Mouse (Mus musculus) spleen, embryonic (tissue): ENCODE results near the gene Cdc42ep2.

Experiments used
- CTCF ChIA-PET: fragments of 350-600 bp; sonication (Branson Sonifier 250); formaldehyde crosslinking; loops from one replicate; lab custom pipeline; 2022; lab: Charles Lee

The Cdc42ep2 gene

GRCm38 (mm10) chr19:5924713-5925093 is at the start of gene Cdc42ep2:
Cdc42ep2 (minus strand) TSS chr19:5924816.
- CTCF ChIA-PET, result interaction anchor here (0.8 to 2.6 kb wide), 2 partner anchors 32 to 63 kb away, joined by 3 to 9 read pairs; no protein-coding TSS in a partner anchor

- CTCF ChIA-PET, result no interaction called here
Observed at GRCm38 (mm10) chr19:5967664-5968063, 43.0 kb upstream of the Cdc42ep2 start.

- CTCF ChIA-PET, result interaction anchor here (0.5 to 1.9 kb wide), 4 partner anchors 20 to 692 kb away, joined by 3 to 23 read pairs (median 10); no protein-coding TSS in a partner anchor
Observed at GRCm38 (mm10) chr19:5966786-5967185, 42.2 kb upstream of the Cdc42ep2 start.

DNA sequence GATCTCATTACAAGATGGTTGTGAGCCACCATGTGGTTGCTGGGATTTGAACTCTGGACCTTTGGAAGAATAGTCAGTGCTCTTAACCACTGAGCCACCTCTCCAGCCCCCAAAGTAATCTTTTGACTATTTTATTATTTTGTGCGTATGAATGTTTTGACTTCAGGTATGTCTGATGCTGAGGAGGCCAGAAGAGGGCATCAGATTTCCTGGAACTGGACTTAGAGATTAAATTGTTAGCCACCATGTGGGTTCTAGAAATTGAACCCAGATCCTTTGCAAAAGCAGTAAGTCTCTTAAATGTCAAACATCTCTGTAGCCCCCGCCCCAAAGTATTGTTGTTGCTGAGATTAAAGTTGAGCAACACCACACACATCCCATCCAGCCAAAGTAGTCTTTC is 41.3 kb upstream of the Cdc42ep2 start:
- CTCF ChIA-PET, result interaction anchor here (0.5 to 1.9 kb wide), 4 partner anchors 34 to 53 kb away, joined by 3 to 23 read pairs (median 4); partner anchors contain the start of gene Capn1

DNA sequence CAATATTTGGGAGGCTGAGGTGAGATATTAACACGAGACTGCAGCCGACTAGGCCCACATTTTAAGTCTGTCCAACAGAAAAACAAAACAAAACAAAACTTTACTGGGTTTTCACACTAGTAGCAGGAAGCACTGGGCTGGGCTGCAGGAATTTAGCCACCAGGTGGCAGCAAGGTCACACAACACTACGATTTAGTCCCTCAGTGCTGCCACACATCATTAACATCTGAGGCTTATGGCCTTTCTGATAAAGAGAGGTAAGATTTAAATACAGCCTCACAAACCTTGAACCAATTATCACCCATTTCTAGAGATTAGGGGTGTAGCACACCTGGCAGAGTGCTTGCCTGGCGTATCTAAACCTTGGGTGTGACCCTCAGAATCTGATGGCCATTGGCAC is 40.7 kb upstream of the Cdc42ep2 start:
- CTCF ChIA-PET, result interaction anchor here (0.5 to 1.2 kb wide), 5 partner anchors 24 to 162 kb away, joined by 3 to 8 read pairs (median 4); partner anchors contain the start of gene Capn1

DNA sequence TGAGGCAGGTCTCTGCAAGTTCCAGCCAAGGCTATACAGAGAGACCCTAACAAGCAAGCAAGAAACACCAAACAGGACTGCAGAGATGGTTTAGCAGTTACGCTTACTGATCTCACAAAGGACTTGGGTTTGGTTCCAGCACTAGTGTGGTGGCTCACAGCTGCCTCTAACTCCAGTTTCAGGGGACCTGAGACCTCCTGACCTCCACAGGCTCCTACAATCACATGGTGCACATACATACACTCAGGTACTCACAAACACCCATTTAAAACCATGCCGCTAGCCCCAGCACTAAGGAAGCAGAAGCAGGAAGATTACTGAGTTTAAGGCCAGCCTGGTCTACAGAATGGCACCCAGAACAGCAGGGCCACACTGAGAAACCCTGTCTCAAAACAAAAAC is 40.2 kb upstream of the Cdc42ep2 start:
- CTCF ChIA-PET, result interaction anchor here (1.0 to 1.2 kb wide), 3 partner anchors 24 to 162 kb away, joined by 3 to 8 read pairs (median 4); no protein-coding TSS in a partner anchor

DNA sequence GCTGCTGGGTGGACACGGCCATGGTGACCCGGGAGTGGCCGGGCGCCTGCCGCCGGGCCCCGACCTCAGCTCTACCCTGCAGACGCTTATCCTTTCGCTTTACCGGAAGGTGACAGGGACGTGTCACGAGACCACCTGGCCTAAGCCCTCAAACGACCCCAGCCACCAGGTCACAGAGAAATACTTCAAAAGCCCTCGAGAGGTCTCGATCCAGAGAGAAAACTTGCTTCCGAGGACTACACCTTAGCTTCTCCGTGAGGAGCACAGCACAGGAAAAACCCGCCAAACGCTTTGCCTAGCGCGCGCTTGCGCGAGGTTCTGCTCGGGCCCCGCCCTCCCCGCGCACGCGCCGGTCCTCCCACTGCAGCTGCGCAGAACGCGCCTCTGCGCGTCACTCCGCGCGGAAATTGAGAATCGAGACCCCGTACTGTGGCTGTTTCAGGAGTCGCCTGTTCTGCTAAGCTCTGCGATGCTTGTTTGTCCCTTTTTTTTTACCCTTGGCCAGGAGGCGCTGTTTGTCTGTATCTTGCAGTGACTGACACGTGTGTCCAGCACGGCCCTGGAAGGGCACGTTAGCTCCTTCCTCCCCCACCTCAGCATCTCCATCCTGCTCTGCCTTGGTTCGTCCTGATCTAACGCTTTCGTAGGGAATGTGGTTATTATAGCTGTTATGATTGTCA is 39.4 kb upstream of the Cdc42ep2 start, which contains the start of gene Pola2:
TSS of gene Pola2 (minus strand) at position 320 of the 680 bp plus-strand sequence.
- CTCF ChIA-PET, result interaction anchor here (0.7 to 1.2 kb wide), 3 partner anchors 25 to 902 kb away, joined by 3 to 4 read pairs (median 3); no protein-coding TSS in a partner anchor

- CTCF ChIA-PET, result no interaction called here
Observed at GRCm38 (mm10) chr19:5962651-5963050, 38.0 kb upstream of the Cdc42ep2 start.

DNA sequence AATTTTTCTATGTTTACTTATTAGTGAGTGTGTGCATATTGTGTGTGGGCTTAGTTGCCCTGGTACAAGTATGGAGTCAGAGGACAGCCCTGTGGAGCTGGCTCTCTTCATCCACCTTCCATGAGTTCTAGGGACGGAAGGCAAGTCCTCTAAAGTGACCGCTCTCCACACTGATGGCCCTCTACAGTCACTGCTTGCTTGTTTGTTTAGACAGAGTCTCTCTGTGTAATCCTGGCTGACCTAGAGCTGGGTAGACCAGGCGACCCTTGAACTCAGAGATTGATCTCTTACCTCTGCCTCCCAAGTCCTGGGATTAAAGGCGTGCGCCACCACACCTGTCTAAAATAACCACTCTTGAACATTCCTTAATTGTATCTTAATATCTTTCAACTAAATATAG is 32.8 kb upstream of the Cdc42ep2 start:
- CTCF ChIA-PET, result interaction anchor here (0.6 to 0.7 kb wide), 4 partner anchors 13 to 995 kb away, joined by 3 to 13 read pairs (median 4); no protein-coding TSS in a partner anchor

DNA sequence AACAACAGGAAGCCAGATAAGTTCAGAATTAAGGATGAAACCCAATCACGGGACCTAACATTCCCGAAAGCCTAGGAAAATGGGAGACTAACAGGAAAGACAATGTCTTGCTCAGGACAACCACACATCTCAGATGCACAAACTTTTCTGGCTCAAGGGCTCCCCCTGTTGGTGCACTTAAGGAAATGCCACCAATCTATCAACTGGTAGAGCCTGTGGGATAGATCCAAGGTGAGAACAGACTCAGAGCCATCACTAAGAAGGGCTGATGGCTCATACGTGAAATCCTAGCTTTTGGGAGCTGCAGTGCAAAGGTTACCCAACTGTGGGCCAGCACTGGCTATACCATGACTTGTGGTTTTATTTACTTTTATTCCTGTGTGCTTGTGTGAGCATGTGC is 32.1 kb upstream of the Cdc42ep2 start:
- CTCF ChIA-PET, result interaction anchor here (0.5 to 1.4 kb wide), 6 partner anchors 11 to 995 kb away, joined by 3 to 9 read pairs (median 6); partner anchors contain the start of gene Cdc42ep2

DNA sequence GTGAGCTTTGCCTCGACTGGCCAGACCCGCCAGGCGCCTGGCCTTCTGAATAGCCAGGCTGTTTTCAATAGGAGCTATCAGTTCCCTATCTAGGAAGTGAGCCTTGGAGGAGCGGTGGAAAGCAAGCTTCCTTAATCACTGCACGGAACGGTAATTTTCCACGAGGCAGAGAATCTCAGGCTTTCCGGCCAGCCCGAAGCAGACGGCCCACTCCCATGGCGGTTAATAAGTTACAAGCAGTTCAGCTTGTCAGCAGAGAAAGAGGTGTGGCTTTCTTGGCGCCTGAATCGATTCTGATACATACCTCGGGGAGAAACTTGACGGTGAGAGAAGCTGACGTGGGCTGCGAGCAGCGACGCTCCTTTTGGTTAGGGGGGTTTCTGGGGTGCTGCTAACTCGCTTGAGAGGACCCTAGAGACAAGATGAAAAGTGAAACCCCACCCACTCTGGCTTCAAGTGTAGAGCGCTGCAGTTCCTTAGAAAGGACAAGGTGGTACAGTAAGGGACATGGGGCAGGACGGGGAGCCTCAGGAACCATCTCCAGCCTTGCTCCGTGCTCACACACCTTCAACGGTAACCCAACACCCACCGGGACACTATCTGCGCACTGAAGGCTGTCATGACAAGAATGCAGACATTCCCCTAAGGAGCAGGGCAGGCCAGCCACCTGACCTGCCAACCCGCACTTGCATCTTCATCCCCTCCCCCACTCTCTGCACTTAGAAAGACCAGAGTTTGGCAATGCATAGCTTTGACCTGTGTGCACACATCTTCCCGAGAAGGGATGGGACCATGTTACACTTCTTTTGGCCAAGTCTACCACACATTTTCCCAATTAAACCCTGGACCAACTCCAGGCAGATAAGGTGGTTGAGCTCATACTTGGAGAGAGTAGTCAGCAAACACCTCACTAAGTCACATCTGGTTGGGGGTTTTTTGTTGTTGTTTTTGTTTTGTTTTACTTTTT is 31.4 kb upstream of the Cdc42ep2 start:
- CTCF ChIA-PET, result interaction anchor here (0.5 to 1.4 kb wide), 7 partner anchors 10 to 532 kb away, joined by 3 to 24 read pairs (median 6); partner anchors contain the start of gene Cdc42ep2

GRCm38 (mm10) chr19:5954936-5955335 is 30.3 kb upstream of the Cdc42ep2 start:
- CTCF ChIA-PET, result no interaction called here

DNA sequence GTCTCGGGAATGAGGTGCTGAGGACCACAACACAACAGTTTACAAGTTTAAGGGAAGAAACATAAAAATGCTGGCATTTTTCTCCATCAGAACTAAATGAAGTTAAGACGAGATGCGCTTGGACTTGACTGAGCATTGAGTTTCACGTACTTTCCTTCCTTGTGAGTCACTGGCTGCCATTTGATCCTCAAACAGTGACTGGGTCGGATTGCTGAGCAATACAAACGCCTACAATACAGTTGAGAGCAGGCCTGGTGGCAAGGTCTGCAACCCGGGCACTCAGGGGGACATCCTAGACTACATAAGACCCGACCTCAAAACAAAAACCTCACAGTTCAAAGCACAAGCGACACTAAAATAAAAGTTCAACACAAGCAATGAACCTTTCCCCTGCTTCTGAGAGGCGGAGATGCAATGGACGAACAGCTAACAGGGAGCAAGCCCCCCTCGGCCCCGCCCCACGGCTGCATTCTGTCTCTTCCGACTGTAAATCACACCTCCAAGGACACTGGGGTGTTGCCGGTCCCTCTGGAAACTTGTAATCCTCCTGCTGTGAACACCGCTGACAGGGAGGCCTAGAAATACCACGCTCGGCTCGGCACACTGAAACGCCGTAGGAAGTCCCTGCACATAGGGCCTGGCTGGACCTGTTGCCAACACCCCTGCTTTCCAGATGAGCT is 29.6 kb upstream of the Cdc42ep2 start:
- CTCF ChIA-PET, result no interaction called here

DNA sequence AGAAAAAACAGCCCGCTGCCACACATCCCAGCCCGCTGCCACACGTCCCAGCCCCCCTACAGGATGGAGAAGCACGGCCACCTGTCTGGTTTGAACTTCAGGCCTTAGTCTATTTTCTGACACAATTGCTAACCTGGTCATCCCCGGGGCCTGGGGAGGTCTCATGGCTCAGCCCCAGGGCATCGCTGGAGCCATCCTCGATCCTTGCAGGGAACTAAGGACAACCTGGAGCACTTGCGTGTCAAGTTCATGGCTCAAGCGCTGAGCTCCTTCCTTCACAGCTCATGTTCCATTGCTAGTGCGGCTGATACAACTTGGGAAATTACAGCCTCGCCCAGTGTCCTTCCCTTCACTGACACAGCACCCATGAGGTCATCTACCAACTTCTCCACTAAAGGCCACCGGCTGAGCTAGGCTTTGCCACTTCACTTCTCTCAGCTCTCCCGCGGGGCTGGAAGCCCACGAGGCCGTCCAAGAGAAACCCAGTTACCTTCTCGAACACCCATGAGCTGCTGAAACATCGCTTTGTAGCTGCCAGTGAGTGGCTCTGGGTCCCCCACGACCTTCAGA is 28.7 kb upstream of the Cdc42ep2 start:
- CTCF ChIA-PET, result no interaction called here

GRCm38 (mm10) chr19:5952071-5952691 is 27.6 kb upstream of the Cdc42ep2 start:
- CTCF ChIA-PET, result no interaction called here

GRCm38 (mm10) chr19:5951631-5952030 is 27.0 kb upstream of the Cdc42ep2 start:
- CTCF ChIA-PET, result interaction anchor here (0.6 kb wide), 1 partner anchor 32 kb away, joined by 6 read pairs; no protein-coding TSS in a partner anchor

GRCm38 (mm10) chr19:5950218-5950617 is 25.6 kb upstream of the Cdc42ep2 start:
- CTCF ChIA-PET, result interaction anchor here (0.6 kb wide), 1 partner anchor 198 kb away, joined by 4 read pairs; no protein-coding TSS in a partner anchor

DNA sequence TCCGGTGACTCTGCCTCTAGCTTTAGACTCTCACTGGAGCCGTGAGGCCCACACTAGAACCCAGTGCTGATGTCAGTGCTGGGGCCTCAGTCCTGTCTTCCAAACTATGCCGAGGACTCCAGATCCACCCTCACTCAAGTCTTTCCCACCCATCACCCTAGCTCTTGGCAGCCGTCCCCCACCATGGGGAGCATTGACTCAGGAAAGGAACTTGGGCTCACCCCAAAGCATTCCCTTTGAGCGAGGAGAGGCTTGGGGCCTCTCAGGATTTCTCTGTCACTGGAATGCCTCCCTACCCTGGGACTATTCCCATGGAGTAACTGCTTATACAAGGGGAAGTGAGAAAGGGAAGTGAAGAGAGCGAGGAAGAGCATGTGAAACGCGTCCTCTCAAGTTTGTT is 21.3 kb upstream of the Cdc42ep2 start:
- CTCF ChIA-PET, result interaction anchor here (1.0 kb wide), 1 partner anchor 10 kb away, joined by 9 read pairs; no protein-coding TSS in a partner anchor

DNA sequence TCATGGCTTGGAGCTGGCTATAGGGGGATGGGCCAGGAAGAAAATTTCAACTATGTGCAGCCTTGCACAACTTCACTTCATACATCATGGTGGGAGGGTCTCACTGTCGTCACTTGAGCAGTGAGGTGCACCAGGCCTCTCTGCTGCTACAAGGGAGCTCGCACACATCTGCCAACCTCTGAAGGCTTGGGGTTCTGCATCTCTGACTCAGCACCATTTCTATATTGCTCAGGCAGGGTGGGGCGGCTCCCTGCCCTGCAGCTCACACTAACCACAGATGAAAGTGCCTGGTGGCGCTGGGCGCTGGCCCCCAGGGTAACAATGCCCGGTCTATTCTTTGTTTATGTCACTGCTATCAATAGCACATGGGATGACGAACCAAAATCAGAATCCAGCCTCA is 20.4 kb upstream of the Cdc42ep2 start:
- CTCF ChIA-PET, result no interaction called here

GRCm38 (mm10) chr19:5944145-5944544 is 19.5 kb upstream of the Cdc42ep2 start:
- CTCF ChIA-PET, result interaction anchor here (0.6 kb wide), 1 partner anchor 13 kb away, joined by 3 read pairs; no protein-coding TSS in a partner anchor
